Mouse (Mus musculus): Measurements from ENCODE around the gene Arsa. TPM values are rescaled to one million over a fixed set of nuclear protein-coding genes. Genes with fewer than 3 reads are reported as not detected.

Arsa gene
- polyA plus RNA-seq, 1 experiment: 33.2 TPM

GRCm38 (mm10) chr15:89499784-89500220, 22.6 kb upstream of the Arsa start:
- Histone ChIP-seq H3K27me3 (ENCODE audit: control insufficient read depth, insufficient read depth, insufficient read length) (peaks cover 10% of the 10 kb centered on the region), H3K79me2 (ENCODE audit: control insufficient read depth, insufficient read depth) (no peaks in the 10 kb centered on the region), H3ac (ENCODE audit: control insufficient read depth, insufficient read length) (peak overlapping the region; percentile 51), H3K36me3 (ENCODE audit: control insufficient read depth, insufficient read depth) (no peaks in the 10 kb centered on the region), H3K4me2 (ENCODE audit: low read depth) (peak overlapping the region; percentile 62), H3K4me3 (peak overlapping the region; percentile 22)
- TF ChIP-seq MAX (IDR thresholded peaks at IDR 0.05; ENCODE audit: low read depth) (no peak), MYOG (IDR thresholded peaks at IDR 0.05; ENCODE audit: control insufficient read depth in 1 of 3, insufficient read depth in 1 of 3, insufficient read length in 2 of 3, low read depth in 2 of 3) (no peak), TCF12 (IDR thresholded peaks at IDR 0.05; ENCODE audit: insufficient read depth, poor library complexity, severe bottlenecking) (no peak), POLR2AphosphoS2 (IDR thresholded peaks at IDR 0.05; ENCODE audit: insufficient read length, low read depth) (no peak), CEBPB (IDR thresholded peaks at IDR 0.05; ENCODE audit: insufficient read depth, poor library complexity, severe bottlenecking) (no peak), SRF (IDR thresholded peaks at IDR 0.05; ENCODE audit: control insufficient read depth, insufficient read length, low read depth) (no peak), E2F4 (IDR thresholded peaks at IDR 0.05; ENCODE audit: insufficient read depth) (no peak), MYOD1 (IDR thresholded peaks at IDR 0.05; ENCODE audit: control insufficient read depth in 1 of 3, insufficient read length in 2 of 3, low read depth in 2 of 3) (no peak), REST (IDR thresholded peaks at IDR 0.05; ENCODE audit: insufficient read depth, insufficient read length) (no peak), TCF3 (IDR thresholded peaks at IDR 0.05; ENCODE audit: insufficient read length, low read depth) (no peak), USF1 (IDR thresholded peaks at IDR 0.05; ENCODE audit: low read depth) (no peak), POLR2A (IDR thresholded peaks at IDR 0.05; ENCODE audit: insufficient read length, low read depth) (no peak)

GRCm38 (mm10) chr15:89498961-89499688, 21.9 kb upstream of the Arsa start, which contains the start of gene Shank3:
Gene Shank3, plus strand, starts transcription at chr15:89499623.
- peak within 1 kb of the TSS; percentile 81 for H3K4me2 ChIP-seq (ENCODE audit: low read depth)
- H3K27me3 ChIP-seq (ENCODE audit: control insufficient read depth, insufficient read depth, insufficient read length): peaks cover 10% of the 10 kb centered on the region

GRCm38 (mm10) chr15:89498049-89498960, 21.1 kb upstream of the Arsa start:
- H3K79me2 ChIP-seq (ENCODE audit: control insufficient read depth, insufficient read depth): no peaks in the 10 kb centered on the region
- peak overlapping the region; percentile 22 for H3K4me3 ChIP-seq
- H3K27me3 ChIP-seq (ENCODE audit: control insufficient read depth, insufficient read depth, insufficient read length): peaks cover 10% of the 10 kb centered on the region
- H3K4me2 ChIP-seq (ENCODE audit: low read depth): peak overlapping the region; percentile 81
- TF ChIP-seq MYOG (IDR thresholded peaks at IDR 0.05; ENCODE audit: control insufficient read depth in 1 of 3, insufficient read depth in 1 of 3, insufficient read length in 2 of 3, low read depth in 2 of 3) (no peak), USF1 (IDR thresholded peaks at IDR 0.05; ENCODE audit: low read depth) (no peak), MYOD1 (IDR thresholded peaks at IDR 0.05; ENCODE audit: control insufficient read depth in 1 of 3, insufficient read length in 2 of 3, low read depth in 2 of 3) (peak in 1 of 3 experiments; percentile 33)
- H3K36me3 ChIP-seq (ENCODE audit: control insufficient read depth, insufficient read depth): no peaks in the 10 kb centered on the region
- peak overlapping the region; percentile 51 for H3ac ChIP-seq (ENCODE audit: control insufficient read depth, insufficient read length)

More at GRCm38 (mm10) chr15:89498961-89499688, 21.9 kb upstream of the Arsa start, which contains the start of gene Shank3:
- Histone ChIP-seq H3ac (ENCODE audit: control insufficient read depth, insufficient read length) (peak within 1 kb of the TSS; percentile 51), H3K36me3 (ENCODE audit: control insufficient read depth, insufficient read depth) (no peaks in the 10 kb centered on the region), H3K4me3 (peak within 1 kb of the TSS; percentile 22), H3K79me2 (ENCODE audit: control insufficient read depth, insufficient read depth) (no peaks in the 10 kb centered on the region)
- TF ChIP-seq REST (IDR thresholded peaks at IDR 0.05; ENCODE audit: insufficient read depth, insufficient read length) (no peak), MYOG (IDR thresholded peaks at IDR 0.05; ENCODE audit: control insufficient read depth in 1 of 3, insufficient read depth in 1 of 3, insufficient read length in 2 of 3, low read depth in 2 of 3) (peak in 1 of 3 experiments; percentile 2), TCF3 (IDR thresholded peaks at IDR 0.05; ENCODE audit: insufficient read length, low read depth) (no peak), POLR2AphosphoS2 (IDR thresholded peaks at IDR 0.05; ENCODE audit: insufficient read length, low read depth) (no peak), E2F4 (IDR thresholded peaks at IDR 0.05; ENCODE audit: insufficient read depth) (no peak)

GRCm38 (mm10) chr15:89497391-89498048, 20.3 kb upstream of the Arsa start:
- no peaks in the 10 kb centered on the region for H3K79me2 ChIP-seq (ENCODE audit: control insufficient read depth, insufficient read depth)
- TF ChIP-seq POLR2AphosphoS2 (IDR thresholded peaks at IDR 0.05; ENCODE audit: insufficient read length, low read depth): no peak
- TF ChIP-seq MYOD1 (IDR thresholded peaks at IDR 0.05; ENCODE audit: control insufficient read depth in 1 of 3, insufficient read length in 2 of 3, low read depth in 2 of 3): no peak
- no peak for TF ChIP-seq TCF3 (IDR thresholded peaks at IDR 0.05; ENCODE audit: insufficient read length, low read depth)
- no peak for TF ChIP-seq MAX (IDR thresholded peaks at IDR 0.05; ENCODE audit: low read depth)
- TF ChIP-seq MYOG (IDR thresholded peaks at IDR 0.05; ENCODE audit: control insufficient read depth in 1 of 3, insufficient read depth in 1 of 3, insufficient read length in 2 of 3, low read depth in 2 of 3): no peak
- no peaks in the 10 kb centered on the region for H3K36me3 ChIP-seq (ENCODE audit: control insufficient read depth, insufficient read depth)
- H3K4me3 ChIP-seq: no peak overlapping the region
- H3K27me3 ChIP-seq (ENCODE audit: control insufficient read depth, insufficient read depth, insufficient read length): peaks cover 10% of the 10 kb centered on the region
- H3K4me2 ChIP-seq (ENCODE audit: low read depth): no peak overlapping the region
- no peak overlapping the region for H3ac ChIP-seq (ENCODE audit: control insufficient read depth, insufficient read length)
